Mouse (Mus musculus) liver, embryonic 13.5 days (tissue): ENCODE data around the gene Mvd. TPM values are rescaled to one million over a fixed set of nuclear protein-coding genes. Genes with fewer than 3 reads are reported as not detected.

Source experiments
- ATAC-seq: fragments of 200-750 bp; cut with Nextera tagmentation; 2 replicates; pipeline ENCODE4 v1.8.0; 2017; ENCODE audit warnings: low read depth, mild to moderate bottlenecking, moderate number of reproducible peaks, moderate library complexity
- DNase-seq: peaks from one replicate; pipeline ENCODE4 v3.0.0; 2022
- H3K27ac ChIP-seq: fragments of 300-500 bp; sonication (generic); 2 replicates; pipeline ENCODE4 v1.5.1; 2015; ENCODE audit warnings: moderate library complexity, mild to moderate bottlenecking, inconsistent platforms
- H3K27me3 ChIP-seq: fragments of 300-500 bp; sonication (generic); 2 replicates; pipeline ENCODE4 v1.6.1; 2015; ENCODE audit warnings: mild to moderate bottlenecking, inconsistent platforms
- H3K36me3 ChIP-seq: fragments of 300-500 bp; sonication (generic); 2 replicates; pipeline ENCODE4 v1.6.1; 2015; ENCODE audit warnings: mild to moderate bottlenecking, inconsistent platforms
- H3K4me1 ChIP-seq: fragments of 300-500 bp; sonication (generic); replicated peaks from 2 replicates; pipeline ENCODE4 v1.6.1; 2015; ENCODE audit warnings: inconsistent platforms
- H3K4me2 ChIP-seq: fragments of 300-500 bp; sonication (generic); 2 replicates; pipeline ENCODE4 v1.6.1; 2015; ENCODE audit warnings: inconsistent platforms, mild to moderate bottlenecking, moderate library complexity
- H3K4me3 ChIP-seq: fragments of 300-500 bp; sonication (generic); replicated peaks from 2 replicates; pipeline ENCODE4 v1.5.1; 2015; ENCODE audit warnings: mild to moderate bottlenecking, inconsistent platforms
- H3K9ac ChIP-seq: fragments of 300-500 bp; sonication (generic); 2 replicates; pipeline ENCODE4 v1.6.1; 2015; ENCODE audit warnings: mild to moderate bottlenecking, inconsistent platforms
- H3K9me3 ChIP-seq: fragments of 300-500 bp; sonication (generic); replicated peaks from 2 replicates; pipeline ENCODE4 v1.6.1; 2016; ENCODE audit warnings: inconsistent platforms
- WGBS: fragments of 180-500 bp; shearing (Covaris S2); methylation state at CpG from one replicate; pipeline ENCODE4 v1.1.7; 2015; ENCODE audit not compliant: insufficient replicate concordance; 5-methylcytosine and 5-hydroxymethylcytosine counted together
- polyA plus RNA-seq: library from polyadenylated mRNA; unstranded; fragments of >200 nt; fragmentation: Nextera tagmentation; extraction: Ambion mirVana; gene quantifications from 2 replicates; pipeline ENCODE4 v1.2.1, GENCODE M21; 2015

The Mvd gene
- polyA plus RNA-seq, 1 experiment from 2014 or later = 23.7 TPM

- Histone ChIP-seq H3K27me3 (peaks cover 42% of the 10 kb centered on the region), H3K27ac (no peak overlapping the region), H3K36me3 (no peaks in the 10 kb centered on the region), H3K4me2 (no peak overlapping the region), H3K9ac (no peak overlapping the region), H3K9me3 (no peaks in the 10 kb centered on the region), H3K4me1 (peaks cover 11% of the 10 kb centered on the region; the same call in 1 of the 2 replicates), H3K4me3 (no peak overlapping the region)
- no peak for DNase-seq
- no peak for ATAC-seq
- WGBS = 80% methylated on average over 9 of the region's 10 CpGs
Observed at GRCm38 (mm10) chr8:122452154-122452553, 8.9 kb upstream of the Mvd start.

DNA sequence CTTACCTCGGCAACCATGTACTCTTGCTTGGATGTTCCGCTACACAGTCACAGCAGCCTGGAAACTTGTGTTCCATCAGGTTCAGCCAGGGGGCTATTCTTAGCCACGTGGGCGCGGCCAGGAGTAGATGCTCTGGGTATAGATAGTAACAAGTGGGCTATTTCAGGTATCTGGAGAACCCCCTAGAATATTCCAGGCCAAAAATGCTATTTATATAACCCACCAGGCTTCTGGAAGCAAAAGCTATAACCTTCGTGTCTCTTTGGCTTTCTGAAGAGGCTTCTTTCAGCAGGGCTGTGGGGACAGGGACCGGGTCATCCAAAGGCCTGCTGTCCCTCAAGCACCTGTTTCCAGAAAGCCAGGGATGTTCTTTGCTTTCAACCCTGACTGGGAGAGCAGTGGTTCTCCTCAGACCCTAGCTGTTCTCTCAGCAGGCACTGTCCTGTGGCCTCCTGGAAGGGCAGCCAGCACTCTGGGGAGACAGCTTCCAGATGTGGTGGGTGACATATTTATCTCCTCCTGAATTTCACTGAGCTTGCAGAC is 8.0 kb upstream of the Mvd start:
- H3K4me3 ChIP-seq = no peak overlapping the region
- peaks cover 40% of the 10 kb centered on the region for H3K27me3 ChIP-seq
- WGBS = 62% methylated on average over 7 of the region's 7 CpGs
- no peaks in the 10 kb centered on the region for H3K36me3 ChIP-seq
- H3K27ac ChIP-seq = no peak overlapping the region
- ATAC-seq (no peak), DNase-seq (no peak)
- H3K9me3 ChIP-seq = no peaks in the 10 kb centered on the region
- H3K4me1 ChIP-seq = peaks cover 11% of the 10 kb centered on the region; the same call in 1 of the 2 replicates
- no peak overlapping the region for H3K9ac ChIP-seq
- no peak overlapping the region for H3K4me2 ChIP-seq

DNA sequence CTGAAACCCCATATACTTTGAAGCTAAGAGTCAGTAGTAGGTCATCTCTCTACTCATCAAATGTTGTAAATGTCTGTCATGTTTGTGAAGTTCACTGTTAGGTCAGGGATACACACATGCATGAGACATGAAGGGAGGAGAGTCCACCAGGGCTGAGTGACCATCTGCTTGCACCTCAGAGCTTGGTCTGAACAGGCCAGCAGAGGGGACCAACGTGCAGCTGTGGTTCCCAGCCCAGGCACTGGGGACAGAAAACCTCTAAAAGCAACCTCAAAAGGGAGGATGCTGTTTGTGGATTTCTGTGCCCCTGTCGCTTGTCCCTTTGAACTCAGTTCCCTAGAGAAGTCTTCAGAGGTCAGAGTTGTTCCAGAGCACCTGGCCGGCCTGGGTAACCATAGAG is 2.0 kb upstream of the Mvd start:
- peaks cover 32% of the 10 kb centered on the region for H3K4me1 ChIP-seq
- ATAC-seq (no peak), DNase-seq (no peak)
- H3K27me3 ChIP-seq = peaks cover 13% of the 10 kb centered on the region
- H3K27ac ChIP-seq = no peak overlapping the region
- no peaks in the 10 kb centered on the region for H3K36me3 ChIP-seq
- WGBS = 65% methylated on average over 3 of the region's 3 CpGs
- no peak overlapping the region for H3K4me3 ChIP-seq
- no peaks in the 10 kb centered on the region for H3K9me3 ChIP-seq
- no peak overlapping the region for H3K9ac ChIP-seq
- 0 out of 2 replicates have a peak overlapping the region, but pooled peaks have one; percentile 99 for H3K4me2 ChIP-seq

DNA sequence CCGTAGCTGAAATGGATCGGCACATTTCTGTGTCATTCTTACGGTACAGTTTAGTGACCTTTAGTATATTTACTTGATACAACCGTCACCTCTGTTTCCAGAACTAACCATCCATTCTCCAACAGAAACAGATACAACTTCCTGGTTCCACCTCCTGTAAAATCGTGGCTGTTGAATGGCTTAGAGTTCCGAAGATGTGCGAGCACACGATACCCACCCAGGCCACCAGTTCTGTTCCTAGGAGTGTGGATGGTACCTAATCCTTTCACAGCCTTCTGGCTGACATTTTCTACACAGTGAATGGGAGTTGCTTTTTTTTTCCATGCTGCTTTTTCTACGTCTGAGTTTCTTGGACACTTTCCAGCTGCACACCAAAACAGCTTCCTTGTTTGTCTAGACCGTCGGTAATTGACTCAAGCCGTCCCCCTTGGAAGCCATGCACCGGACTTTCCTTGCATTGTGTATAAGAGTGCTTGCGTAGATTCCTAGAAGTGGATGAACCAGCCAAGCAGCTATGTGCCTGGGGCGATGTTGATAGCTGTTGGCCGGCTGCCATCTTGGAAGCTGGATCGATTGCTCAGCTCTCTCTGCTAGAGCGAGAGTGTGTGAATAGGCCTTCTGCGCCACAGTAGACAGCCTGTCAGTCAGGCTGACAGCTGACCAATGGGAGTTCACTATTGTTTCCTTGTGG is 981 bp upstream of the Mvd start:
- Histone ChIP-seq H3K9me3 (no peaks in the 10 kb centered on the region), H3K4me1 (peaks cover 37% of the 10 kb centered on the region), H3K27ac (peak overlapping the region; percentile 80), H3K36me3 (peaks cover 8% of the 10 kb centered on the region), H3K4me2 (peak overlapping the region; percentile 99), H3K27me3 (peaks cover 13% of the 10 kb centered on the region), H3K4me3 (peak overlapping the region; percentile 66), H3K9ac (peak overlapping the region; percentile 77)
- ATAC-seq (no peak), DNase-seq (peak; percentile 43)
- 17% methylated on average over 19 of the region's 19 CpGs for WGBS

- Histone ChIP-seq H3K27me3 (peaks cover 8% of the 10 kb centered on the region; the same call in 1 of the 2 replicates), H3K9ac (peak overlapping the region; percentile 81), H3K27ac (peak overlapping the region; percentile 70), H3K4me3 (peak overlapping the region; percentile 66), H3K4me1 (peaks cover 49% of the 10 kb centered on the region), H3K9me3 (no peaks in the 10 kb centered on the region), H3K36me3 (peaks cover 20% of the 10 kb centered on the region), H3K4me2 (peak overlapping the region; percentile 99)
- WGBS = 5% methylated on average over 12 of the region's 12 CpGs
- DNase-seq (no peak), ATAC-seq (no peak)
Observed at GRCm38 (mm10) chr8:122442781-122443180, 441 bp downstream of the Mvd start.

DNA sequence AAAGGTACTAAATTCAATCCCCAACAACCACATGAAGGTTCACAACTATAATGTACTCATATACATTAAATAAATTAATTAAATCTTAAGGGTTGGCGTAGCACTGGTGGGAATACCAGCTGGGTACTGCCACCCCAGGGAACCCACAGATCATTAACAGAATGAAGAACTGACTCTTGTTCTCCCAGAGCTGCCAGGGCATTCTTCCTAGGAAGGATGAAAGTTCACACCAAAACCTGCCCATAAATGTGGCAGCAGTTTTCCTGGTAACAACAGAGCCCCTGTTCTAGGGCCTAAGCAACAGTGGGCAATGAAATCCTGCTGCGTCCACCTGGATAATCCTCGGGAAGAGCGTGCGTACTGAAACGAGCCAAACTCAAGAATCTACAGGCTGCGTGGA is 866 bp downstream of the Mvd start:
- H3K27ac ChIP-seq = peak overlapping the region; percentile 29; the same call in 1 of the 2 replicates
- 53% methylated on average over 7 of the region's 7 CpGs for WGBS

GRCm38 (mm10) chr8:122441326-122441725 is 1.9 kb downstream of the Mvd start:
- H3K27ac ChIP-seq = no peak overlapping the region
- H3K4me2 ChIP-seq = no peak overlapping the region
- H3K9ac ChIP-seq = no peak overlapping the region
- DNase-seq (no peak), ATAC-seq (no peak)
- H3K27me3 ChIP-seq = no peaks in the 10 kb centered on the region
- WGBS = 90% methylated on average over 1 of the region's 1 CpGs
- H3K4me1 ChIP-seq = peaks cover 57% of the 10 kb centered on the region
- H3K4me3 ChIP-seq = no peak overlapping the region
- peaks cover 34% of the 10 kb centered on the region for H3K36me3 ChIP-seq
- no peaks in the 10 kb centered on the region for H3K9me3 ChIP-seq

More for the DNA sequence above, 866 bp downstream of the Mvd start:
- H3K4me2 ChIP-seq = peak overlapping the region; percentile 99
- peaks cover 24% of the 10 kb centered on the region for H3K36me3 ChIP-seq
- no peak for ATAC-seq
- DNase-seq = no peak
- H3K9ac ChIP-seq = peak overlapping the region; percentile 81
- peak overlapping the region; percentile 66 for H3K4me3 ChIP-seq
- H3K9me3 ChIP-seq = no peaks in the 10 kb centered on the region
- H3K4me1 ChIP-seq = peaks cover 53% of the 10 kb centered on the region
- peaks cover 8% of the 10 kb centered on the region; the same call in 1 of the 2 replicates for H3K27me3 ChIP-seq

GRCm38 (mm10) chr8:122439336-122439735 is 3.9 kb downstream of the Mvd start:
- WGBS = 89% methylated on average over 16 of the region's 16 CpGs
- H3K4me1 ChIP-seq = peaks cover 38% of the 10 kb centered on the region
- peaks cover 47% of the 10 kb centered on the region for H3K36me3 ChIP-seq
- H3K4me2 ChIP-seq = no peak overlapping the region
- H3K9me3 ChIP-seq = 0 out of 2 replicates have a peak, but pooled peaks cover 4% of the 10 kb centered on the region
- no peak for ATAC-seq
- no peak for DNase-seq
- H3K9ac ChIP-seq = no peak overlapping the region
- no peaks in the 10 kb centered on the region for H3K27me3 ChIP-seq
- no peak overlapping the region for H3K4me3 ChIP-seq
- H3K27ac ChIP-seq = no peak overlapping the region

DNA sequence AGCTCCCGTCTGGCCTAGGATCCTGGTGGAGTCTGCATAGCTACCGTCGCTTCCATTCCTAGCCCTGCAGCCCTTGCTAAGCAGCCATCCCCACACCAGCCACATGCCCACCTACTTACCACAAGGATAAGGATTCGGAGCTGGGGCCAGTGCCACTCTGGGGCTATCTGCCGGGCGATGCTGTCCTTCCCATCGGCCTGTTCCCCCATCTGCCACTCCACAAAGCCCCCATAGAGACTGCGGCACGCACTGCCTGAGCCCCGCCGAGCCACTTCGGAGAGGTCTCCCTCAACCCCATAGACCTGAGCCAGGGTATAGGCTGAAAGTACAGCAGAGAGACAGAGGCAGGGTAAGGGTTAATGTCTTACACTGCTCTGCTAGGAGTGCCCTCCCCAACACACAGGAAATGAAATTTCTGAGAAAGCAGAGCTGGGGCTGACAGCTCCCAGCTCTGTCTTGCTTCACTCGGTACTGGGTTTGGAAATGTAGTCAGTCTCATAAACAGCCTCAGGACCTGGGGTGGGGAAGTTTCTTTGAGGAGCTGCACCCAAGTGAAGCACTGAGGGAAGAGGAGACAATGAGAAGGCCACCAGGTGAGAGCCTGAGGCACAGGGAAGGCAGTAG is 5.4 kb downstream of the Mvd start:
- no peak for ATAC-seq
- Histone ChIP-seq H3K4me2 (no peak overlapping the region), H3K27ac (no peak overlapping the region), H3K9ac (no peak overlapping the region), H3K9me3 (0 out of 2 replicates have a peak, but pooled peaks cover 4% of the 10 kb centered on the region), H3K4me1 (peaks cover 36% of the 10 kb centered on the region), H3K27me3 (no peaks in the 10 kb centered on the region), H3K36me3 (peaks cover 52% of the 10 kb centered on the region), H3K4me3 (no peak overlapping the region)
- 76% methylated on average over 13 of the region's 13 CpGs for WGBS
- no peak for DNase-seq

DNA sequence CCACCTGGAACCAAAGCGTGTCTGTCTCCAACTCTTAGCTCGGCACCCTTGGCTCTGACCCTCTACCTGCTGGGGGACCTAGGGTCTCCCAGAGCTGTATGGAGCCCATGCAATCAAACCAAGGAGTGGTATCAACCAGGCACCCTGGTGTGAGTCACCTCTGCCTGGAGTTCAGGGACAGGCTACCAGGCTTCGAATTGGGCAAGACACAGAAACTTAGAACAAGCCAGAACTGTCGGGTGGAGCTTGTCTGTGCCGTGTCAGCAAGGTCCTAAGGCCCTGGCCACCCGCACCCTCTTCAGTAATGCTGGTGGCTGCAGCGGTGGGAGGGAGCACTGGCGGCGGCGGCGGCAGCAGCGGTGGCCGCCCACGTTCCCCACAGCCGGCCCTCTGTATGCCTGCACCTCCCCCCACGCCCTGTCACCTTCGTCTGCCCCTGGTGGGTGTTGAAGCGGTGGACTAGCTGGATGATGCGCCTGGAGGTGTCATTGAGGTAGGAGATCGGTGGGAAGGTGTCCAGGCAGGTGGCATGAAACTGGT is 6.6 kb downstream of the Mvd start:
- H3K27me3 ChIP-seq = peaks cover 10% of the 10 kb centered on the region; the same call in 1 of the 2 replicates
- 64% methylated on average over 20 of the region's 20 CpGs for WGBS
- 0 out of 2 replicates have a peak, but pooled peaks cover 4% of the 10 kb centered on the region for H3K9me3 ChIP-seq
- peaks cover 52% of the 10 kb centered on the region for H3K36me3 ChIP-seq
- no peak for DNase-seq
- H3K4me3 ChIP-seq = no peak overlapping the region
- no peak for ATAC-seq
- no peak overlapping the region for H3K9ac ChIP-seq
- no peak overlapping the region for H3K4me2 ChIP-seq
- H3K4me1 ChIP-seq = peaks cover 42% of the 10 kb centered on the region
- H3K27ac ChIP-seq = no peak overlapping the region

GRCm38 (mm10) chr8:122436146-122436545 is 7.1 kb downstream of the Mvd start:
- H3K36me3 ChIP-seq = peaks cover 52% of the 10 kb centered on the region
- no peak overlapping the region for H3K27ac ChIP-seq
- H3K4me2 ChIP-seq = no peak overlapping the region
- ATAC-seq (no peak), DNase-seq (no peak)
- 0 out of 2 replicates have a peak, but pooled peaks cover 4% of the 10 kb centered on the region for H3K9me3 ChIP-seq
- peaks cover 13% of the 10 kb centered on the region; the same call in 1 of the 2 replicates for H3K27me3 ChIP-seq
- H3K9ac ChIP-seq = no peak overlapping the region
- H3K4me1 ChIP-seq = peaks cover 47% of the 10 kb centered on the region
- WGBS = 87% methylated on average over 9 of the region's 9 CpGs
- no peak overlapping the region for H3K4me3 ChIP-seq
